Mouse (Mus musculus): ENCODE measurements around the gene Borcs5. TPM values are rescaled to one million over a fixed set of nuclear protein-coding genes. Genes with fewer than 3 reads are reported as not detected.
A peak's percentile ranks its signal among the peaks of the same experiment; 100 is the strongest.

The Borcs5 gene
- total and polyA plus RNA-seq, 2 experiments from 2014 or later, result 39.6 to 56.0 TPM

DNA sequence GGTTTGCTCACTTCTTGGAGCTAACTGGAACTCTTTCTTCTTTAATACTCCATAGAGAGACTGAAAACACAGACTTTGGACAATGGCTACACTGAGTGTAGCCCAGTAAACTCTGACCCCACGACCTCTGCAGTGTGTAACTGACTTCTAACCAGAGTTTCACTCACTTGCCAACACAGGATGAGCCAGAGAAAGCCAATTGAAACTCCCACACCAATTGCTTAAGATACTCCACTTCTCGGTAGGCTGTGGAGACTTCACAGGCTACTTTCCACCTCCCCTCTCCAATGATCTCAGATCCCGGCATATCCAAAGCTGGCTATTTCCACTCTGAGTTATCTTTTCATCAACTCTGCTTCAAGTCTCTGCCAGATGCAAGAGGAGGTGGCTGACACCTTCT lies 37.5 kb upstream of the Borcs5 start:
- ATAC-seq (ENCODE audit: low FRiP score), result no peak
- H3K4me3 ChIP-seq (ENCODE audit: low read depth, low read length), result no peak overlapping the region
- no peak overlapping the region for H3K9ac ChIP-seq (replicated peaks; ENCODE audit: low read length, poor library complexity, severe bottlenecking)
- no peak overlapping the region for H3K4me2 ChIP-seq (ENCODE audit: low read depth, low read length, poor library complexity, severe bottlenecking)
- no peaks in the 10 kb centered on the region for H3K4me1 ChIP-seq (ENCODE audit: insufficient read depth, low read length)
- H3K9me3 ChIP-seq (ENCODE audit: low read length), result no peaks in the 10 kb centered on the region
- no peaks in the 10 kb centered on the region for H3K36me3 ChIP-seq (ENCODE audit: insufficient read depth, low read length)
- no peak for TF ChIP-seq CTCF (IDR thresholded peaks at IDR 0.05)
- WGBS, result 55% methylated on average over 3 of the region's 3 CpGs
- no peak for DNase-seq (ENCODE audit: low spot score)
- no peaks in the 10 kb centered on the region for H3K27me3 ChIP-seq (ENCODE audit: insufficient read depth, low read length)
- no peak overlapping the region for H3K27ac ChIP-seq (ENCODE audit: low read depth, low read length)

DNA sequence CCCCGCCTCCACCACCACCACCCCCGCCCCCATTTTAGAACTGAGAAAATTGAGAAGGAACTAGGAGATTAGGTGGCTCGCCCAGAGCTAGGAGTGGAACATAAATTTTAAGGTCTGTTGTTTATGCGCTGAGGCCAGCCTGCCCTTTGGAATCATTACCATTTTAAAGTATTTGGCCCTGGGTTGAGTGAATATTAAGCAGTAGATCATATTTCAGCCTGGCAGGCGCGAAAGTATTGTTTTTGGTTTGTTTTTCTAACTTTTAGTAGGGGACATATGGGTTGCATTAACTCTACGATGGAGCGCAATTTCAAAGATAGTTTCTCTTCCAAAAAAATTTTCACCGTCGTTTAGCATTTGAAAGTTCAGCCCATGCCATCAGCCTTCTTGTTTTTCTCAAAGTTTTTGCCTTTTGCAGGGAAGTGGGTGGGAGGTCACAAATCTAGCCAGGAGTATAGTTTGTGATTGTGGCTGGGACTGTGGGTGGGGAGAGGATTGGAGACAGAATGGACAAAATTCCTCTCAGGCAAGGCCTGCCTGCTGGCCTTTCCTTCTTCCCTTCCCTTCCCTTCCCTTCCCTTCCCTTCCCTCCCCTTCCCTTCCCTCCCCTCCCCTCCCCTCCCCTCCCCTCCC lies 36.8 kb upstream of the Borcs5 start:
- Histone ChIP-seq H3K27ac (ENCODE audit: low read depth, low read length) (no peak overlapping the region), H3K4me3 (ENCODE audit: low read depth, low read length) (no peak overlapping the region), H3K9ac (replicated peaks; ENCODE audit: low read length, poor library complexity, severe bottlenecking) (no peak overlapping the region), H3K9me3 (ENCODE audit: low read length) (no peaks in the 10 kb centered on the region), H3K36me3 (ENCODE audit: insufficient read depth, low read length) (no peaks in the 10 kb centered on the region), H3K27me3 (ENCODE audit: insufficient read depth, low read length) (no peaks in the 10 kb centered on the region), H3K4me2 (ENCODE audit: low read depth, low read length, poor library complexity, severe bottlenecking) (no peak overlapping the region), H3K4me1 (ENCODE audit: insufficient read depth, low read length) (no peaks in the 10 kb centered on the region)
- DNase-seq (ENCODE audit: low spot score), result no peak
- WGBS, result 55% methylated on average over 10 of the region's 10 CpGs
- TF ChIP-seq CTCF (IDR thresholded peaks at IDR 0.05), result no peak
- ATAC-seq (ENCODE audit: low FRiP score), result no peak

DNA sequence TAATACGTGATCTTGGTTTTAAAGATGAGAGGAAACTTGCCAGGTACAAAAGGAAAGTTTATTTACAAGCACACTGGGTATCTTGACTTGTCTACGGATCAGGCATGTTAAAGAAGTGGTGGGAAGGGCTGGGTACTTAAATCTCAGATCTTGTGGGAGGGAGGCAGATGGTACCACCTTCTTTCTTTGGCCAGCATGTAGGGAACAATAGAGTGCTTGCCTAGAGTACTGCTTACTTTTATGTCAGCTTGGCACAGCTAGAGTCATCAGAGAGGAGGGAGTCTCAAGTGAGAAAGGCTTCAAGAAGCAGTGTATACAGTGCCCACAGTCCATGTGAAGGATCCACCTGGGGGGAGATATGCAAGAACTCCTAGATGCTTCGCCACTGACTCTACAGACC lies 34.1 kb upstream of the Borcs5 start:
- H3K27ac ChIP-seq (ENCODE audit: low read depth, low read length), result no peak overlapping the region
- no peak overlapping the region for H3K4me2 ChIP-seq (ENCODE audit: low read depth, low read length, poor library complexity, severe bottlenecking)
- no peaks in the 10 kb centered on the region for H3K36me3 ChIP-seq (ENCODE audit: insufficient read depth, low read length)
- TF ChIP-seq CTCF (IDR thresholded peaks at IDR 0.05), result no peak
- H3K9me3 ChIP-seq (ENCODE audit: low read length), result no peaks in the 10 kb centered on the region
- DNase-seq (ENCODE audit: low spot score), result no peak
- 90% methylated on average over 3 of the region's 3 CpGs for WGBS
- no peaks in the 10 kb centered on the region for H3K27me3 ChIP-seq (ENCODE audit: insufficient read depth, low read length)
- no peak for ATAC-seq (ENCODE audit: low FRiP score)
- no peak overlapping the region for H3K9ac ChIP-seq (replicated peaks; ENCODE audit: low read length, poor library complexity, severe bottlenecking)
- no peaks in the 10 kb centered on the region for H3K4me1 ChIP-seq (ENCODE audit: insufficient read depth, low read length)
- no peak overlapping the region for H3K4me3 ChIP-seq (ENCODE audit: low read depth, low read length)

DNA sequence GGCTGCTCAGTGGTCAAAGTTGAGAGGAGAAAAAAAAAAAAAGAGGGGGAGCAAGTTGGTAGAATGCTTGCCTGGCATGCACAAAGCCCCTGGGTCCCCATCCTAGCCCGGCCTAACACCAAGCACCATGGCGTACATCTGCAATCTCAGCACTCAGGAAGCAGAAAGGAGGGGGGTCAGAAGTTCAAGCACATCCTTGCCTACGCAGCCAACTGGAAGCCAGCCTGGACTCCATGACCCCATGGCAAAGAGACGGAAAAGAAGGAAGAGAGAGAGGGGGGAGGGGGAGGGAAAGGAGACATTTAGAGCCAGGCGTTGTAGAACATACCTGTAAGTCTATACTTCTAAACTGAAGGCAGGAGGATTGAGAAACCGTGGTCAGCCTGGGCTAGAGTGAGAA lies 32.8 kb upstream of the Borcs5 start:
- Histone ChIP-seq H3K4me3 (ENCODE audit: low read depth, low read length) (no peak overlapping the region), H3K4me1 (ENCODE audit: insufficient read depth, low read length) (no peaks in the 10 kb centered on the region), H3K36me3 (ENCODE audit: insufficient read depth, low read length) (no peaks in the 10 kb centered on the region), H3K4me2 (ENCODE audit: low read depth, low read length, poor library complexity, severe bottlenecking) (no peak overlapping the region), H3K9me3 (ENCODE audit: low read length) (no peaks in the 10 kb centered on the region), H3K27ac (ENCODE audit: low read depth, low read length) (no peak overlapping the region), H3K27me3 (ENCODE audit: insufficient read depth, low read length) (no peaks in the 10 kb centered on the region), H3K9ac (replicated peaks; ENCODE audit: low read length, poor library complexity, severe bottlenecking) (no peak overlapping the region)
- DNase-seq (ENCODE audit: low spot score) (no peak), ATAC-seq (ENCODE audit: low FRiP score) (no peak)
- no peak for TF ChIP-seq CTCF (IDR thresholded peaks at IDR 0.05)
- 84% methylated on average over 6 of the region's 6 CpGs for whole genome bisulfite sequencing

DNA sequence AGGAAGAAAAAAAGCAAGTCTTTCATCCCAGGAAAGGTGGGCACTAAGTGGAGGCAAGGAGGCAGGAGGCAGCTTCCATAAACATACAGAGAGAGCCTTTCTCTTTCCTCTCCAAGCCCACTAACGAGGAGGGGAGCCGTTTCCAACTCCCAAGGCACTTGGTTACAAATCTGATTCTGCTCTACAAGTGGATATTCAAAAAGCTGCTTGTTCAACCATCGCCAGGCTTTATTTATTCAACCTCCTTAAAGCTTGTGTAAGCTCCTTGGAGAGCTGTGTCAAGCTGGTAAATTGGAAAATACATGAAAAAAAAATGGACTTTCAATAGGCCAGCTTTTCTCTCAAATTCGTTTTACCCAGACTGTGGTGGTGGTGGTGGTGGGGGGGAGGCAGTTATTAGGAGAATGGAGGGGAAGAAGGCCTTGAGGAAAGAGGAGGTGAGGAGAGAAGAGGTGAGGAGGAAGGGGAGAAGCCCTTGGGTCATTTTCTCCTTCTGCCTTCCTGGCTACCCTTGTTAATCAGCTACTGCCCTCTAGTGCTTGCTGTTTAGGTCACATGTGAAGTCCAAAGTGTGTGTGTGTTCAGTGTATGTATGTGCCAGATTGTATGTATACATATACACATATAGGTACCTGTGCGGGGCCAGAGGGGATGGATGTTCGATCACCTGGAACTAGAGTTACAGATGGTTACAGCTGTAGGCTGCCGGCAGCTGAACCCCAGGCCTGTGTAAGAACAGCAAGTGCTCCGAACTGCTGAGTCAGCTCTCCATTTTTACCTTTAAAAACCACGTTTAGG lies 32.2 kb upstream of the Borcs5 start:
- Histone ChIP-seq H3K9me3 (ENCODE audit: low read length) (no peaks in the 10 kb centered on the region), H3K27ac (ENCODE audit: low read depth, low read length) (no peak overlapping the region), H3K4me3 (ENCODE audit: low read depth, low read length) (no peak overlapping the region), H3K4me1 (ENCODE audit: insufficient read depth, low read length) (no peaks in the 10 kb centered on the region), H3K9ac (replicated peaks; ENCODE audit: low read length, poor library complexity, severe bottlenecking) (no peak overlapping the region), H3K36me3 (ENCODE audit: insufficient read depth, low read length) (no peaks in the 10 kb centered on the region), H3K4me2 (ENCODE audit: low read depth, low read length, poor library complexity, severe bottlenecking) (no peak overlapping the region), H3K27me3 (ENCODE audit: insufficient read depth, low read length) (no peaks in the 10 kb centered on the region)
- peak; percentile 79 for TF ChIP-seq CTCF (IDR thresholded peaks at IDR 0.05)
- 45% methylated on average over 9 of the region's 9 CpGs for WGBS
- peak; percentile 63 for DNase-seq (ENCODE audit: low spot score)
- peak; percentile 52 for ATAC-seq (ENCODE audit: low FRiP score)

GRCm38 (mm10) chr6:134610380-134610779 lies 28.9 kb upstream of the Borcs5 start:
- no peak overlapping the region for H3K9ac ChIP-seq (replicated peaks; ENCODE audit: low read length, poor library complexity, severe bottlenecking)
- TF ChIP-seq CTCF (IDR thresholded peaks at IDR 0.05), result no peak
- no peaks in the 10 kb centered on the region for H3K9me3 ChIP-seq (ENCODE audit: low read length)
- DNase-seq (ENCODE audit: low spot score) (no peak), ATAC-seq (ENCODE audit: low FRiP score) (no peak)
- H3K4me2 ChIP-seq (ENCODE audit: low read depth, low read length, poor library complexity, severe bottlenecking), result no peak overlapping the region
- no peaks in the 10 kb centered on the region for H3K4me1 ChIP-seq (ENCODE audit: insufficient read depth, low read length)
- H3K4me3 ChIP-seq (ENCODE audit: low read depth, low read length), result no peak overlapping the region
- no peaks in the 10 kb centered on the region for H3K27me3 ChIP-seq (ENCODE audit: insufficient read depth, low read length)
- H3K36me3 ChIP-seq (ENCODE audit: insufficient read depth, low read length), result no peaks in the 10 kb centered on the region
- WGBS, result 89% methylated on average over 9 of the region's 9 CpGs
- no peak overlapping the region for H3K27ac ChIP-seq (ENCODE audit: low read depth, low read length)
